Mouse (Mus musculus) cerebellum, adult 11 months (tissue): ENCODE data around the gene Drg1.
A peak's percentile ranks its signal among the peaks of the same experiment; 100 is the strongest.
"Not testable (repeated sequence)": the region's sequence is repeated elsewhere in the genome, so short reads cannot be mapped to it uniquely, and the experiment has no call there.

Source experiments
- DNase-seq: peaks from one replicate; pipeline ENCODE4 v3.0.0; 2022

Drg1 gene

DNA sequence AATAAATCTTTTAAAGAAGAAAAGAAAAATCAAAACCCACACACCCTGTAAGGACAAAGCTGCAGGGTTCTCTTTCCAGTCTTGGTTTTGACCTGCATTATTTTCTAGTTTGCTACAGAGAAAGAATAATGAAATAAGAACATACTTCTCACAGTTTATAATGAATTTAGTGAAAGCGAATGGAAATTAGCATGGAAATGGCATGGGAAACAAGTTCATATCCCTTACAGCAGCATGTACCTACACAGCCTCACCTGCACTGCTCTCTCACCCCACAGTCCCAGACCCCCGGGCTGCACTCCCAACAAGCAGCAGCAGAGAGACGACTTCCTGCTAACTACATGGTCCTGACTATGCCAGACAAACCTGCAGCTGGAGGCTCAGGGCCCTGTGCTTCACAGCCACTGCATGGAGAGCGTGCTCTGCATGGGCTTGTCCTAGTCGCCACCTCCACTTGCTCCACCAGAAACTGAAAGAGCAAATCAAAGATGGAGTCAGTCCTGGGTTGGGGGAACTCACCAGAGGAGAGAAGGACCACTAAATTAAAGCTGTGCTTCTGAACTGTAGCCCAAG, 100.9 kb downstream of the Drg1 start:
- DNase-seq, result not testable (repeated sequence)

DNA sequence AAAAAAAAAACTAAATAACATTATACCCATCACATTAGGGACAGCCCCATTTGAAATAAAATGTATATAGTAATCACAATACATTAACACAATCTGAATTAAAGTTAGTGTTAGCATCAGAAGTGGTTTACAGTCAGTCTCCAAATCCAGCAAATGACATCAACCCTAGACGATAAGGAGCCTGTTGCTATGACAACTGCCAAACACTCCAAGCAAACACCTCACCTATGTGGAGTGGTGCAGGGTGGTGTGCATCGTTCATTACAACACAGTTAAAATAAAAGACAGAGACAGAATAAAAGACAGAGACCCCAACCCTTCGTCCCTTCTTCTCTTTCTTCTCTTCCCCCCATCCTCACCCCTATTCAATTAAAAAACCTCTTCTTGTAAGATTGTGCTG, 102.6 kb downstream of the Drg1 start:
- not testable (repeated sequence) for DNase-seq

DNA sequence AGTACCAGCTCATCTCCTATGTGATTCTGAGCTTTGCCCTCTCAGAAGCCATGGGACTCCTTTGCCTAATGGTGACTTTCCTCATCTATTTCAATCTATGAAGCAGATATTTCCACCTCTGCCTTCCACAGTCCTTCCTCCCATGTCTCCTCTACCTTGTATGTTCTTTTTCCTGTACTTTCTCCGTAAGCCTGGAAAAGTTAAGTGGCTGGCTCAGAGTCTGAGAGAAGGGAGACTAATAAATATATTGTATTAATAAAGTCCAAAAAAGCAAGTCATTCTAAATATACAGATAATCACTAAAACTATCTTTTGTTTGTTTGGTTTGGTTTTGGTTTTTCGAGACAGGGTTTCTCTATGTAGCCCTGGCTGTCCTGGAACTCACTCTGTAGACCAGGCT, 103.1 kb downstream of the Drg1 start:
- DNase-seq, result not testable (repeated sequence)

DNA sequence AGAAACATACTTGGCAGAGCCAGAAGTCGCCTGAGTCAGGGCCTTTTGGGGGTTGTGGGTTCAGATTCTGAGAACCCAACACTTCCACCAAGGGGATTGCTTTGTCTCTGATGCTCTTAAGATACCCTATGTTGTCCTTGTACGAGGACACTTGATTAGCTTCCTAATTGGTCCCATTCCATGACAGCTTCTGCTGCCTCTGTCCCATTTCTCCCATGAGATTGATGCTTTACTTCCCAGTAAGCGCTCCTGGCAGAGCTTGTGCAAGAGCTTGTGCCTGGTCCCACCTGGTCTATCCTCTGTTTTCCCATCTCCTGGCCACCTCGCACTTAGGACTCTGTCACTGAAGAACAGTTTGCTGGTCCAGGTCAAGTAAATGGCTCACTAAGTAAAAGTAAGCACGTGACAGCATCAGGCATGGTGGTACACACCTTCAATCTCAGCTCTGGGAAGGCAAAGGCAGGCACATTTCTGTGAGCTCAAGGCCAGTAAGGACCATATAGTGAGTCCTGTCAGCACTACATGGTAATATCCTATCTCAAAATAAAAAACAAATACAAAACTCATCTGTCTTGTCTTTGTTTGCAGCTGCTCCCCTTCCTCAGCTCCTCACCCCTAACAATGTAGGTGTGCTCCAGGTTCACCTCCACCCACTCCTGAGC, 103.8 kb downstream of the Drg1 start:
- not testable (repeated sequence) for DNase-seq

DNA sequence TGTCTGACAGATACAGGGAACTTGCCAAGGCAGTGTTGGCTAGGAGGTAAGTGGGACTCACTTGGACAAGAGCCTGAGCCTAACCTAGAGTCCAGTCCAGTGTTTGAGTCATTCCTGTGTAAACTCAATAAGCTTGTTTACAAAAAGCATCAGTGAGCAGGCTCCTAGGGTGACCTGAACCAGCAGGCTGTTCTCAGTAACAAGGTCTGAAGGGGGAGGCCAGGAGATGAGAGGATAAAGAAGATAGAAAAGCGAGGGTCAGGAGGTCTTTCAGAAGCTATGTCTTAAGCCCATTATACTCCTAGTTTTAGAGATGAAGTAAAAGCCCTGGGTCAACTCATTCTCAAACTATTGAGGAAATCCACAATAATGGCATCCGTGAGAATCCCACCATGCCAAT, 104.8 kb downstream of the Drg1 start:
- DNase-seq, result not testable (repeated sequence)

DNA sequence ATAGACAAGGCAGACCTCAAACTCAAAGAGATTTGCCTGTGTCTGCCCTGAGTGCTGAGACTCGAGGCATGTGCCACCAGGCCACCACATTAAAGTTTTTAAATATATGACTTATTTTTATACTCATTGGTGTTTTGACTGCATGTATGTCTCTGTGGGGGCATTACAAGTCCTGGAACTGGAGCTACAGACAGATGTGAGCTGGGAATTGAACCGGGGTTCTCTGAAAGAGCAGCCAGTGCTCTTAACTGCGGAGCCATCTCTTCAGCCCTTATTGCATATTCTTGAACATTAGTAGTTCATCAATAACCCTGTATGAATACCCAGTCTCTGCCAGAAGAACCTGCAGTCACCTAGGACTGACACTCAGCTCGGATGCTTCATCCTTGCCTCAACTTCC, 107.4 kb downstream of the Drg1 start:
- DNase-seq, result not testable (repeated sequence)

DNA sequence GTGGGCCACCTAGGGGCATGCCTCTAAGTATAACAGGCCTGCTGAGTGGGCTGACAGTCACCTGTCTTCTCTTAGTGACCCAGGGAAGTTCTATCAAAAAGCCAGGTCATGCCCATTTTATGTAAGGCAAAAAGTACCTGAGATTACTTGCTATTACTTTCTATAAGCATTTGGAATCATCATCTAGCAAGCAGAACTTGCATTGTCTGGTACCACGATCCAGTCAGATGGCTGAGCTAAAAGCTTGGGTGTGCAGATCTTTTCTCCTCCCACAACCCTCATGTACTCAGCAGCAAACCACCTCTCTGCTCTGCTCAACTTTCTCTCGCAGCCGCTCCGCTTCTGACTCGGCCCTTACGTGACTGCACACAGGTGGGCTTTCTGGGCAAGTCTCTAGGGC, 108.2 kb downstream of the Drg1 start:
- not testable (repeated sequence) for DNase-seq

DNA sequence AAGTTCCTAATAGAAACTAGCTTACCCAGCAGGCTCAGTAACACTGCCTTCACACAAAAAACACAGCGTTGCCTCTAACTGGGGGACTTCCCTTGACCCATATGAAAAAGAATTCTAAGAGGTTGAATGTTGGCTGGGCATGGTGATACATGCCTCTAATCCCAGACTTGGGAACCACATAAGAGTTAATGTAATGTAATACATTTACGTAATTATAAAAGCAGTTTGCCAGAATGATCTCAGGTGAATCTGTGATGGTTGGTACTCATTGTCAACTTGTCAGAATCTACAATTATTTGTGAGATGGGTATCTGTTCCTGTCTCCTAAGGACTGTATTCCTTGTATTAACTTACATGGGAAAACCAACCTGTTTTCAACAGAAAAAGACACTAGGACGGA, 109.2 kb downstream of the Drg1 start:
- DNase-seq, result not testable (repeated sequence)

GRCm38 (mm10) chr11:3153666-3154397, 112.4 kb downstream of the Drg1 start:
- not testable (repeated sequence) for DNase-seq

GRCm38 (mm10) chr11:3151358-3151757, 114.9 kb downstream of the Drg1 start:
- DNase-seq, result not testable (repeated sequence)

GRCm38 (mm10) chr11:3150677-3151003, 115.6 kb downstream of the Drg1 start:
- not testable (repeated sequence) for DNase-seq

GRCm38 (mm10) chr11:3150003-3150676, 116.1 kb downstream of the Drg1 start:
- DNase-seq, result not testable (repeated sequence)

DNA sequence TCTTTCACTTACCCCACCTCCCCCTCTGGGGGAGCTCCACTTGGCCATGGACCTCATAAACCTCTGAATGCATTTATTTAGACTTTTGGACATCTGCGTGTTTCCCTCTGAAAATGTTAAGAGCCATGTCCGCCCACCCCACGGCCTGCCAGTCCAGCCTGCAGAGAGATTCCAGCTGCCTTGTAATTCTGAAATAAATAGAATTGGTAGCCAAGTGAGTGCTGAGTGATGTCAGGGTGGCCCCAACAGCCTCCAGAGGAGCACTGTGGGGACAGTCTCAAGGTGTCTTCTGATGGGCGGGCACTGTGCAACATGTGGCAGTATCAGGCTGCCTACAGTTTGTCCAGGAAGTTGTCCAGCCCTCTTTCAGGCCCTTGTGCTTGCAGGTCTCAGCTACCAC, 116.7 kb downstream of the Drg1 start:
- not testable (repeated sequence) for DNase-seq

DNA sequence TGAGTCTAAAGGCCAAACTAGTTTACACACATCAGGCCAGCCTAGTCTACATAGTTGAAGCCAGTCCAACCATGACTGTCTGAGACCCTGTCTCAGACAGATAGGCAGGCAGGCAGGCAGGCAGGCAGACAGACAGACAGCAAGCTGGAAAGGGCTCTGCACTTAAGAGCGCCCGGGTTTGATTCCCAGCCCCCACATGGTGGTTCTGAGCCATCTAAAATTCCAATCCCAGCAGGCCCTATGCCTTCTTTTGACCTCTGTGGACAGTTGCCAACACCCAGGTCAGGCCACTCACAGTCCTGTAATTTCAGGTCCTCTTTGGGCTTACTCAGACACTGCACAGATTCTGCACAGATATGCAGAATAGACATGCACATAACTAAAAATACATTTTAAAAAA, 119.4 kb downstream of the Drg1 start:
- DNase-seq, result not testable (repeated sequence)

GRCm38 (mm10) chr11:3145359-3146165, 120.7 kb downstream of the Drg1 start:
- DNase-seq, result not testable (repeated sequence)

DNA sequence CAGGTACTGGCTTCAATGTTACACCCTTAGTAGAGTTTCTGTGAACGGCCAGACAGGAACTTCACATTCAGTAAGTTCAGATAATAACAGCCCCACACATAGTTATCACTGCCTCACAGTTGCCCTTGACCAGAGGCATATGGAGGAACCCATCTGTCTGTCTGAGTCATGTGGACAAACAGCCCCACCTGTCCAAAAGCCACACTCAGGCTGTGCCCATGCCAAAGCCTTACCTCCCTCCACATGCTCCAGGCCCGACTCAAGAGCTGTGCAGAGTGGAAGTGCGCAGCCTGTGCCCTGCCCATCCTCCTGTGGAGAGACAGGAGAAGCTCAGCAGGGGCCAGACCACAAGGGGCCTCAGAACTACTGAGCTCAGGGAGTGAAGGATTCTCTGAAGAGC, 122.2 kb downstream of the Drg1 start:
- not testable (repeated sequence) for DNase-seq

DNA sequence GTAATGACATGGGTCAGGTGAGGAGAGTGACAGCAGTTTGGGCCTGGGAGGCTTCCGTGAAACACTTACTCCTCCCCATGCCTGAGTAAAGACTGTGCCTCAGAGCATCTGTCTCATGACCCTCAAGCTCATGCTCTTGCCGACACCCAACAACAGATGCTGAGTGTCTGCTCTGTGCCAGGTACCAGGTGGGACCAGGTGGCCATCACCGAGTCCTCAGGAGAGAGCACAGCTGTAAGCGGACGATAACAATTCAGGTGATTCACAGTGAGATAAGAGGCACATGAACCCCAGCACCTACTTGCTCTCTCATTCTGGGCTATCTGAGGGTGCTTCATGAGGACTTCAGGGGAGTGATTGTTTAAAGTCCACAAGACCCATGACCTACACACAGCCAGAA, 123.8 kb downstream of the Drg1 start:
- peak; percentile 63 for DNase-seq

- not testable (repeated sequence) for DNase-seq
These were observed 125.2 kb downstream of the Drg1 start for GRCm38 (mm10) chr11:3140967-3141535.

- not testable (repeated sequence) for DNase-seq
These were observed 127.9 kb downstream of the Drg1 start for GRCm38 (mm10) chr11:3138323-3138722.
